Mouse (Mus musculus): Measurements from ENCODE around the gene Chn2. TPM values are rescaled to one million over a fixed set of nuclear protein-coding genes. Genes with fewer than 3 reads are reported as not detected.

The Chn2 gene
- total RNA-seq, 2 experiments from 2014 or later, result 55.3 to 56.6 TPM

GRCm38 (mm10) chr6:54203926-54204325 is 164.6 kb downstream of the Chn2 start:
- intact Hi-C loops (cut with DNase I), result no loop called here
- no peak for DNase-seq (ENCODE audit: extremely low spot score in 1 of 2, low spot score in 2 of 2)

GRCm38 (mm10) chr6:54204931-54205330 is 165.6 kb downstream of the Chn2 start:
- intact Hi-C loops (cut with DNase I), result no loop called here
- no peak for DNase-seq (ENCODE audit: extremely low spot score in 1 of 2, low spot score in 2 of 2)

DNA sequence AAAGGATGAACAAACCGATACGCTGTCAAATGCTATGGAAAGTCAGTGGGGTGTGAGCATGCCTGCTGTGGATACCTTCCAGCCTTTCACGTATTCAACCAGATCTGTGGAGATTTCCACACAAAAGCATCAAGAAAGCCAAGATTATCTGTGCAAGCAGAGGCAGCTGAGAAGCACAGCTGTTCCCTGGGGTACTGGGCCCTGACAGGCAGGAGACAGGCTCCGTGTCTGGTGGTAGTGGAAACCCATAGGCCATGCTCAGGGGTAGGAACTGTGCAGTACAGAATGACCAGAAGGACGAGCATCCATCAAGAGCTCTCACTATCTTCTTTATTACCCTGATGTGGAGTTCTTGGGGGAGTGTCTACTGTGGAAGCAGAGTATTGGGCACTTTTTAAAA is 166.1 kb downstream of the Chn2 start:
- intact Hi-C loops (cut with DNase I), result no loop called here
- DNase-seq (ENCODE audit: extremely low spot score in 1 of 2, low spot score in 2 of 2), result no peak

- no peak for DNase-seq (ENCODE audit: extremely low spot score in 1 of 2, low spot score in 2 of 2)
- intact Hi-C loops (cut with DNase I), result no loop called here
Observed at GRCm38 (mm10) chr6:54206221-54206738, 166.9 kb downstream of the Chn2 start.

GRCm38 (mm10) chr6:54208786-54209185 is 169.4 kb downstream of the Chn2 start:
- DNase-seq (ENCODE audit: extremely low spot score in 1 of 2, low spot score in 2 of 2), result no peak
- intact Hi-C loops (cut with DNase I), result no loop called here

DNA sequence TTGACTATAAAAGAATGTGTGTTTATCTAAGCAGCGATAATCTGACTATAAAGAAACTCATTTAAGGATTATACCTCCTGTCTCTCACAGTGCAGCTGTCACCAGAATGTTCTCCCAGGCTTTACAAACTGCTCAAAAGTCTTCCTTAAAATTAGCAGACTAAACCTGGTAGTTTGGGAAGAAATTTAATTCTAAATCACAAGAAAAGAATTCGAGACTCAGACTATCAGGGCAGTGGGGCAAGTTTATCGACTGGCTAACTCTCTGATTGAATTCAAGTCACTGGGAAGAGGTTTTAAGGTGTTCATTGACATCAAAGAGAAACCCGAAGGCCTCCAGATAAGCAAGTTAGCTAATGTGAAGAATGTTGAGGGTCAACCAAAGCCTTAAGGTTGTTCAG is 171.6 kb downstream of the Chn2 start:
- no peak for DNase-seq (ENCODE audit: extremely low spot score in 1 of 2, low spot score in 2 of 2)
- intact Hi-C loops (cut with DNase I), result no loop called here

DNA sequence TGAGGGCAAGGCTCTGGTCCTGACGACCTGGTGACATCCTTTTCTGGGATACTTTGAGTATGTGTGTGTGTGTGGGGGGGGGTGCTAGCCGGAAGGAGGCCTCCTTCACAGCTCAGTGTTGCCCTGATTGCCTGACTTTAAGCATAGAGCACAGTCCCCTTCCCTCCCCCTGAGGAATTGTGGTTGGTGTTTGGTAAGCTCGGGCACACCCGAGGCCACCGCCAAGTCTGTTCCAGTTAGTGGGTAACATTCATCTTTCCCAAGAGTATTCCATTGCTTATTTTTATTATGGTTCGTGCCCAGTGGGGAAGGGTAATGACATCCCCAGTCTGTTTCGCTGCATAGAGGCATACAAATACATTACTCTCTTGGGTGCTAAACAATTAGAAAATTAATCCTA is 172.6 kb downstream of the Chn2 start:
- intact Hi-C loops (cut with DNase I), result no loop called here
- no peak for DNase-seq (ENCODE audit: extremely low spot score in 1 of 2, low spot score in 2 of 2)

DNA sequence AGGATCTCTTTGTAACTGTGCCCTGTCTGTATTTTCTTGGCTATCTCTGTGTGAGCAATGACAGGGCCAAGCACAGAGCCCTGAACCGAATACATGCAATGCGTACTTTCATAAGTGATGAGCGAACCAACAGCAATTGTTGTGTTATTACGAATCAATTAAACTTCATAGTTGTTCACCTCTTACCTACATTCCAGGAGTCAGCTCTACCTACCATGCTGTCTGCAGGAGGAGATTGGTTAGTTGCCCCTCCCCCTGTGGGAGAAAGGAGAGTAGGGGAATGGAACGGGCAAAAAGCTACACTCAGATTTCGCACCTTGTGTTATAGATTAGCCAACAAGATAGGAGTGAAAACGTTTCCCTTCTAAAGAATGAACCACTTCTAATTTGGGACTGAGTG is 174.4 kb downstream of the Chn2 start:
- DNase-seq (ENCODE audit: extremely low spot score in 1 of 2, low spot score in 2 of 2), result no peak
- intact Hi-C loops (cut with DNase I), result no loop called here

GRCm38 (mm10) chr6:54215636-54216035 is 176.3 kb downstream of the Chn2 start:
- intact Hi-C loops (cut with DNase I), result no loop called here
- no peak for DNase-seq (ENCODE audit: extremely low spot score in 1 of 2, low spot score in 2 of 2)

GRCm38 (mm10) chr6:54216512-54216911 is 177.2 kb downstream of the Chn2 start:
- no peak for DNase-seq (ENCODE audit: extremely low spot score in 1 of 2, low spot score in 2 of 2)
- intact Hi-C loops (cut with DNase I), result no loop called here

- DNase-seq (ENCODE audit: extremely low spot score in 1 of 2, low spot score in 2 of 2), result no peak
Observed at GRCm38 (mm10) chr6:54220124-54220523, 180.8 kb downstream of the Chn2 start.

DNA sequence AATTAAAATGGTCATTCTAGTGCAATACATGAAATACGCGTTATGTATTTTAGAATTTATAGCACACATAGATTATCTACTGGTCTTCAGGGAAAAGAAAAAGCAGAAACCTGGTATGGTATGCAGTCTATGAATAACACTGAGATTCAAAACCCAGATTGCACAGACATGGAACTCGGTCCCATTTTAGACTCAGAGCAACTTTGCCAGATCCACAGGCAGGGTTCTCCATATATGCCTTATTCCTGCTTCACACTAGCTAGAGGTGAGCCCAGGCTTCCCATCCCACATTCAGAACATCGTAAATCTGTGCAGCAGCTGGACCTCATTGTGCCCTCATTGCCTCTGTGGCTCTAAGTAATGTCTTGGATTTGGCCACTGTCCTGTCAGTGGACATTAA is 184.2 kb downstream of the Chn2 start:
- intact Hi-C loops (cut with DNase I), result no loop called here
- no peak for DNase-seq (ENCODE audit: extremely low spot score in 1 of 2, low spot score in 2 of 2)

More at GRCm38 (mm10) chr6:54220124-54220523, 180.8 kb downstream of the Chn2 start:
- intact Hi-C loops (cut with DNase I), result no loop called here

DNA sequence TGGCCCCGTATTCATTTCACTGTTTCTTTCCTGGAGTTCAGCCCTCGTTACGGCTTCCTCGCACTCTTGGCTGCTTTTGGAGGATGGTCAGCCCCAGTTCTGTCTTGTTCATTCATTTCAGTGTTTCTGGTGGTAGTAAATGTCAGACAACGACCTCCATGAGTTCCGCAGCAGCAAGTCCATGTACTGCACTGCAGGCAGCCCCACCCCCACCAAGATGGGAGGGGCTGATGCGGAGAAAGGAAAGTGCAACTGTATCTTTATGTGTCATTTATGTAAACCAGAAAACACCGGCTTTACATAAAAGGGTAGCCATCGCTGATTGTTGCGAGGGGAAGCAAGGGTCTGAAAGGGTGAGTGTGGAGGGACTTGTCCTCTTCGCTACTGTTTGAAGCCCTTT is 185.0 kb downstream of the Chn2 start:
- intact Hi-C loops (cut with DNase I), result no loop called here
- no peak for DNase-seq (ENCODE audit: extremely low spot score in 1 of 2, low spot score in 2 of 2)

GRCm38 (mm10) chr6:54225327-54225726 is 186.0 kb downstream of the Chn2 start:
- intact Hi-C loops (cut with DNase I), result loop anchor here (5.0 kb wide), 4 partner anchors 193 to 443 kb away; no protein-coding TSS in a partner anchor
- no peak for DNase-seq (ENCODE audit: extremely low spot score in 1 of 2, low spot score in 2 of 2)

- no peak for DNase-seq (ENCODE audit: extremely low spot score in 1 of 2, low spot score in 2 of 2)
Observed at GRCm38 (mm10) chr6:54227061-54227460, 187.7 kb downstream of the Chn2 start.

GRCm38 (mm10) chr6:54228421-54228820 is 189.1 kb downstream of the Chn2 start:
- intact Hi-C loops (cut with DNase I), result loop anchor here (5.0 kb wide), 4 partner anchors 196 to 446 kb away; no protein-coding TSS in a partner anchor

More at GRCm38 (mm10) chr6:54227061-54227460, 187.7 kb downstream of the Chn2 start:
- intact Hi-C loops (cut with DNase I), result loop anchor here (5.0 kb wide), 4 partner anchors 195 to 445 kb away; no protein-coding TSS in a partner anchor

GRCm38 (mm10) chr6:54228874-54229273 is 189.5 kb downstream of the Chn2 start:
- intact Hi-C loops (cut with DNase I), result loop anchor here (5.0 kb wide), 4 partner anchors 197 to 447 kb away; no protein-coding TSS in a partner anchor
- DNase-seq (ENCODE audit: extremely low spot score in 1 of 2, low spot score in 2 of 2), result peak in 1 of 2 experiments; percentile 52

More at GRCm38 (mm10) chr6:54228421-54228820, 189.1 kb downstream of the Chn2 start:
- no peak for DNase-seq (ENCODE audit: extremely low spot score in 1 of 2, low spot score in 2 of 2)

- intact Hi-C loops (cut with DNase I), result no loop called here
Observed at GRCm38 (mm10) chr6:54231769-54232558, 192.6 kb downstream of the Chn2 start.

GRCm38 (mm10) chr6:54236441-54236840 is 197.1 kb downstream of the Chn2 start:
- no peak for DNase-seq (ENCODE audit: extremely low spot score in 1 of 2, low spot score in 2 of 2)
- intact Hi-C loops (cut with DNase I), result no loop called here

More at GRCm38 (mm10) chr6:54231769-54232558, 192.6 kb downstream of the Chn2 start:
- no peak for DNase-seq (ENCODE audit: extremely low spot score in 1 of 2, low spot score in 2 of 2)

DNA sequence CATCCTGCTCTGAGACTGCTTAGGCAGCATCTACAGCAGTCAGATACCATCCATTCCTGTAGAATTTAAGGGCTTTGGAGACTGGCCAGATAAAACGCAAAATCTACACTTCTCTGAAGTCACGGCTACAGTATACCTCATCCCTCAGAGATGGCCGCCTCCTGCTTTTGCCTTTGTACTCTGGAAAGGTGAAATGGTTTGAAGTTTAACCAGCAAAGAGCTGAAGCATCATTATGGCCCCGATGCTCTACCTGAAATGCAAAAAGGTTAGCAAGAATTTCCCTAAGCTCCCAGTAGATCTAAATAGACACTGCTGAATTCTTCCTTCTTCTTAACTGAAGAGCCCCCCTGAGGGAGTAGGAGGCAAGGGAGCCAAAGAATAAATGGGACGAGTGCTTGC is 202.4 kb downstream of the Chn2 start:
- intact Hi-C loops (cut with DNase I), result no loop called here

More for the DNA sequence above, 202.4 kb downstream of the Chn2 start:
- no peak for DNase-seq (ENCODE audit: extremely low spot score in 1 of 2, low spot score in 2 of 2)

All from left cerebral cortex, postnatal 10 days (tissue).